Mouse (Mus musculus): ENCODE data around the gene Ksr2. TPM values are rescaled to one million over a fixed set of nuclear protein-coding genes. Genes with fewer than 3 reads are reported as not detected.
"Not testable (repeated sequence)": the region's sequence is repeated elsewhere in the genome, so short reads cannot be mapped to it uniquely, and the experiment has no call there.

Gene Ksr2
- total RNA-seq, 1 experiment from 2014 or later = under 0.01 TPM

- no peak for ATAC-seq (replicated peaks; ENCODE audit: low read depth, poor library complexity, severe bottlenecking)
Observed at GRCm38 (mm10) chr5:117589266-117589665, 175.5 kb downstream of the Ksr2 start.

DNA sequence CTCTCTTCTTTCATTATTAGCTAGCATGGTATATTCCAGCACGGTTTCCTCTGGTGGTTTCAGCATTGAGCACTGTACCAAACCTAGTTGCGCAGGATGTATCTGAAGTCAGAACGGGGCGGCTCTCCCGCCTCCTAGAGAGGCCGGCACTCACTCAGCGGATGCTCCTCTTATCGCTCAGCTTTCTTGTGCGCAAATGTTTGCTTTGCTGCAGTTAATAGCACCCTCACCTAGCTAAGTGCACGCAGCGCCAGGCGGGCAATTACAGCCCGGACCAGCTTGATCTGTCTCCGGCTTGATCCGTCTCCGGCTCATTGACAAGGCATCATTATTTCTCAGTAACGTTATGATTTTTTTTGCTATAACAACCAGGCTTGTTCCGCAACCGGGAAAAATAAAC lies 179.5 kb downstream of the Ksr2 start:
- ATAC-seq (replicated peaks; ENCODE audit: low read depth, poor library complexity, severe bottlenecking) = no peak

GRCm38 (mm10) chr5:117596803-117597202 lies 183.0 kb downstream of the Ksr2 start:
- no peak for ATAC-seq (replicated peaks; ENCODE audit: low read depth, poor library complexity, severe bottlenecking)

DNA sequence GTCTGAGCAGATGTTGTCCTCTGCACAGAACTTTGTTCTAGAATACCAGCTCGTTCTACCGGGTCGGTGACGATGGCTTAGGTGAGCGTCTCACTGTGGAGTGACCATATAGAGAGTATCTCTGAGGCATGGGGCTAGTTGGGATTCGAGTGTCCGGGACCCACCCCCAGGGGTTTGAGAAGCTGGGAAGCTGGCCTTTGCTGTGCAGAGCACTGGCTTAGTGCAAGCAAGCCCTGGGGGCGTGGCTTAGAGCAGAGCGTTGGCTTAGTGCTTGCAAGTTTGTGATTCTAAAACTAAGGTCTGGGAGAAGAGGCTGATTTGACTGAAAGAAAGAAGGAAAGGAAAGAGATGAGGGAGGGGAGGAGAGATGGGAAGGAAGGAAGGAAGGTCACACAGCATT lies 188.2 kb downstream of the Ksr2 start:
- no peak for ATAC-seq (replicated peaks; ENCODE audit: low read depth, poor library complexity, severe bottlenecking)

- no peak for ATAC-seq (replicated peaks; ENCODE audit: low read depth, poor library complexity, severe bottlenecking)
Observed at GRCm38 (mm10) chr5:117607761-117608309, 194.0 kb downstream of the Ksr2 start.

- ATAC-seq (replicated peaks; ENCODE audit: low read depth, poor library complexity, severe bottlenecking) = peak; percentile 93
Observed at GRCm38 (mm10) chr5:117614331-117615024, 200.7 kb downstream of the Ksr2 start.

GRCm38 (mm10) chr5:117620292-117620691 lies 206.5 kb downstream of the Ksr2 start:
- ATAC-seq (replicated peaks; ENCODE audit: low read depth, poor library complexity, severe bottlenecking) = no peak

GRCm38 (mm10) chr5:117622221-117622620 lies 208.4 kb downstream of the Ksr2 start:
- ATAC-seq (replicated peaks; ENCODE audit: low read depth, poor library complexity, severe bottlenecking) = no peak

DNA sequence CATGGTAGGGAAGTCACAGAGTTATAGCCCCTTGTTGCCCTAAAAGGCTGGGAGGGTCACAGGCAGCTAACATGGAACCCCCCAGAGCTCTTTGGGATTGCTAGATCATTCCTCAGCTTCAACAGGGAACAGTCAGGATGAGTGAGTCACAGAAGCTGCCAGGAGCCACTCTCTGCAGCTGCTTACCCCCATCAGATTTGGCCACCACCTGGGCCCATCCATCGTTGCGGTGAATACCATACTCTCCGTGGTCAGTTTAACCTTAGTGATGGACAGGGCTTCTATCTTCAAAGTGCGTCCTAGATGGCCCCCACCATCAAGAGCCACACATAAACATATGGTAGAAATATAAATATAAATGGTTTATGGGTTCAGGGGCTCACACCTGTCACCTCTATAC lies 209.4 kb downstream of the Ksr2 start:
- not testable (repeated sequence) for ATAC-seq (replicated peaks; ENCODE audit: low read depth, poor library complexity, severe bottlenecking)

DNA sequence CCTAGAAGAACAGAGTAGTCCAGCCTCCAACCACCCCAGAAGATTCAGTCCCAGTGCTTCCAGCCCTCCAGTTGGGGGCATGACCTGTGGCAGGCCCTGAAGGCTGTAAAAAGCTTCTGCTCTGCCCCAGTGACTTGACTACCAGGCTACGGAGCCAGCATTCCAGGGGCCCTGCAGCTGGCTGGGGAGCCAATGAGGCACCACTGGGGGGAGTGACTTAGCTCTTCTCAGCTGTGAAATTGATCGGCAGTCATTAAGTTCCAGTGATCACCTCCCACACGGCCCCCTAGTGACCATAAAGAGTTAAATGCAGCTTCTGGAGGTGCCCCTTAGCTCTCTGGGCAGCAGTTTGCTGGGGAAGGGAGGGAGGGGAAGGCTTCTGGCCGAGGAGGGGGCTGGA lies 213.1 kb downstream of the Ksr2 start:
- ATAC-seq (replicated peaks; ENCODE audit: low read depth, poor library complexity, severe bottlenecking) = no peak

DNA sequence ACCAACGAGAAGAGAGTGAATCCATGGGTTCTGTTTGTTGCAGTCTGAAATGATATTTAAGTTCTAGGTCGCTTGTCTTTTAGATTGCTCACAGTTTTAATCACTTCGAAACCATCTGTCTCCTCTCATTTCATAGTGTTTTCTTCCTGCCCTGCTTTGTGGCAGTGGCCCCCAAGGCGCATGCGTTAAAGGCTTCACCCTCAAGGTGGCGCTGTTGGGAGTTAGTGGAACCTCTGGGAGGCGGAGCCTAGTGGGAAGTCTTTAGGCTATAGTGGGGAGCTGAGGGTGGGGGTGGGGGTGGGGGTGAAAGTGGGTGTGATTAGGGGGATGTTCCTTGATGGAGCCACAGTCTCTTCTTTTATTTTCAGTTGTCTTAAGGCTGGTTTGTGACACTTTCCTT lies 214.6 kb downstream of the Ksr2 start:
- 0 out of 2 replicates have a peak, but pooled peaks have one; percentile 42 for ATAC-seq (replicated peaks; ENCODE audit: low read depth, poor library complexity, severe bottlenecking)

- ATAC-seq (replicated peaks; ENCODE audit: low read depth, poor library complexity, severe bottlenecking) = no peak
Observed at GRCm38 (mm10) chr5:117629570-117629969, 215.8 kb downstream of the Ksr2 start.

DNA sequence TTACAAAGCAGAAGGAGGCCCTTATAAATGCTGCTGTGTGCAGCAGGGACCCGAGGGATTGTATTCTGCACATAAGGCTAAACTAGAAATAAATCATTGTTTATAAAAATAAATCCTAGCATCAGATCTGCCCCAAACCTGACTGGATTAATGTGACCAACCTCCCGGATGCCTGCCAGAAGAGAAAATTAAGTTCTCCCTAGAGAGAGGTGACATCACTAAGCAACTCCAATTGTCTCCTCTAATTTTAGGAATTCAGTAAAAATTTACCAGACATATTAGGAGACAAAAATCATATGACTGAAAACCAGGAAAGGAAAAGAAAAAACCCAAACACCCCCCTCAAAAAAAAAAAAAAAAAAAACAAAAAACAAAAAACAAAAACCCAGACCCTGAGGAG lies 221.4 kb downstream of the Ksr2 start:
- no peak for ATAC-seq (replicated peaks; ENCODE audit: low read depth, poor library complexity, severe bottlenecking)

DNA sequence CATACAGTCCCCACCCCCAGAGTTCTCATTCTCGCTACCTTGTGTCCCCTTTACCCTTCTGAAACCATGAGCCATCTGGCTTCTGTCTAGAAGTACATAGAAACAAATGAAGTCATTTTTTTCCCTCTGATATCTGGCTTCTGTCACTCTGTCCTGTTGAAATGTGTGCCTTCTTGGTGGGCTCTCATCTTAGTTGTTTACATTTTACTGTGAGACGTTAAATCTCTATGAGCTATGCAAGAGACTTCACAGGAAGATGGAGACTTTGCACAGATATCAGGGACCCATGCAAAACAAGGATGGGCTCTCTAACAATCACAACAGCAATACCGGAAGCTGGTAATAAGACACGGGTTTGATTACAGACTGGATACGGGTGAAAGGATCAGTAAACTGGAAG lies 222.0 kb downstream of the Ksr2 start:
- no peak for ATAC-seq (replicated peaks; ENCODE audit: low read depth, poor library complexity, severe bottlenecking)

GRCm38 (mm10) chr5:117641585-117641984 lies 227.8 kb downstream of the Ksr2 start:
- no peak for ATAC-seq (replicated peaks; ENCODE audit: low read depth, poor library complexity, severe bottlenecking)

GRCm38 (mm10) chr5:117651238-117651886 lies 237.6 kb downstream of the Ksr2 start:
- ATAC-seq (replicated peaks; ENCODE audit: low read depth, poor library complexity, severe bottlenecking) = no peak

DNA sequence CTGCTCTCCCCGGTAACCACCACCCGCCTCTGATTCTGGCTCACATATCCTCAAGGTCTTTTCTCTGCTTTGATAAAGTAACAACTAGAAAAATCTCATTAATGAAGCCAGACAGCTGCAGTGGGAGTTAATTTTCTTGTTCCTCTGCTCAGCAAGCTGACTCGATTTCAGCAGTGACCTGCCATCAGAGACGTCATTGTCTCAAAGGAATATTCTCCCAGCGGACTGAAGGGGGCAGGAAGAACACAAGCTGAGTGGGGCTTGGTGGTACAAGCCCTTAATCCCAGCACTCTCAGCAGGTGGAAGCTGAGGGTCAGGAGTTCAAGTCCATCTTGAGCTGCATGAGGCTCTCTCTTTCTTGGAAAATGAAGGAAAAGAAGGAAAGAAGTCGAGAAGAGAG lies 244.8 kb downstream of the Ksr2 start:
- no peak for ATAC-seq (replicated peaks; ENCODE audit: low read depth, poor library complexity, severe bottlenecking)

DNA sequence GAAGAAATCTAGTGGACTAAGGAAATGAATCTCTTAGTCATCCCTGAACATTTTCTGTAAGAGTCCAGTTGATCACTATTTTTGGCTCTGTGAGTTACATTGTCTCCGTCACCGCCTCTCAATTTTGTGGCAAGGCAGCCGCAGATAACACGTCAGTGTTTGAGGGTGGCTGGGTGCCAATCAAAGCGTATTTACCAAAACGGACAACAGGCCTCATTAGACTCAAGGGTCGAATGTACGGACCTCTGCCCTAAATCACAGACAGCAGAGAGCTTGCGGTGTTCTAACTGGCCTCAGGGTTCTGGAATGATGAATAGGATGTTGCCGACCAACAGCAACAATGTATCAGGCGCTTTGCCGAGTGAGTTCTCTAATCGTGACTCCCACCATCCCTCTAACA lies 245.8 kb downstream of the Ksr2 start:
- ATAC-seq (replicated peaks; ENCODE audit: low read depth, poor library complexity, severe bottlenecking) = no peak

- no peak for ATAC-seq (replicated peaks; ENCODE audit: low read depth, poor library complexity, severe bottlenecking)
Observed at GRCm38 (mm10) chr5:117665181-117665580, 251.4 kb downstream of the Ksr2 start.

GRCm38 (mm10) chr5:117667314-117667713 lies 253.5 kb downstream of the Ksr2 start:
- no peak for ATAC-seq (replicated peaks; ENCODE audit: low read depth, poor library complexity, severe bottlenecking)

DNA sequence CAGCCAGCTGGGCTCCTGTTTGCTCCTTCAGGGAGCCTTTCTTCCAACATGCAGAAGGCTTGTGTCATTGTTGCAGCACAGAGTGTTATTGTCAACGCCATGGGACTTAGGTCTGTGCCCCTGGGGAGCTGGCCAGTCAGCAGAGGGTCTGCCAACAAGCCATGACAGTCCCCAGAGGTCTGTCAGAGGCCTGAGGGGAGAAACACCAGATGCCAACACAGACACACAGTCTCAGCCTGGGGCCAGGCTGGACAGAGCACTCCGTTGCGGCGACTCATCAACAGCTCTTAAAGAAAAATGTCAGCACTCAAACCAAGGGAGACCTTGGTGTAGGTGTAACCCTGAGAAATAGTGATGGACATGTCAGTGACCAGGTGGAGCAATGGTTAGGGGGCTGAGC lies 255.5 kb downstream of the Ksr2 start:
- ATAC-seq (replicated peaks; ENCODE audit: low read depth, poor library complexity, severe bottlenecking) = no peak

DNA sequence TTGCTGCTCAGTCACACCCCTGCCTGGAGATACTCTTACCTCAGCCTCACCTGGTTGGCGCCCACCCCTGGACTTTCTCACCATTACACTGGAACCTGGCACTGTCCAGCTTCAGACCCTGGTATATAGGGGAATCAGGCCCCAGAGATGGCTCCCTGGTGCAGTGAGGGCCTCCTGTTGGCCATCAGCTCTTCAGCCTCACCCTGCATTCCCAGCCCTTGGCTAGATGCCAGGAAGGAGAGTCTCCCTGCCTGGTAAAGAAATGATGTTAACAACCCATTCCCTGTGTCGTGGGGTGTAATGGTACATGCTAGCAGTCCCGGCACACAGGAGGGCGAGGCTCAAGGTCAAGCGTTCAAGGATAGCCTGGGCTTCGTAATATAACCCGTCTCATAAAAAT lies 256.0 kb downstream of the Ksr2 start:
- ATAC-seq (replicated peaks; ENCODE audit: low read depth, poor library complexity, severe bottlenecking) = no peak
